Mouse (Mus musculus): ENCODE data around the gene Slc22a21. TPM values are rescaled to one million over a fixed set of nuclear protein-coding genes. Genes with fewer than 3 reads are reported as not detected.
"Not testable (repeated sequence)": the region's sequence is repeated elsewhere in the genome, so short reads cannot be mapped to it uniquely, and the experiment has no call there.

The Slc22a21 gene
- polyA plus RNA-seq, 1 experiment from 2014 or later = 5.0 TPM

GRCm38 (mm10) chr11:53992264-53992663 lies 12.1 kb upstream of the Slc22a21 start:
- WGBS = 62% methylated on average over 4 of the region's 4 CpGs

DNA sequence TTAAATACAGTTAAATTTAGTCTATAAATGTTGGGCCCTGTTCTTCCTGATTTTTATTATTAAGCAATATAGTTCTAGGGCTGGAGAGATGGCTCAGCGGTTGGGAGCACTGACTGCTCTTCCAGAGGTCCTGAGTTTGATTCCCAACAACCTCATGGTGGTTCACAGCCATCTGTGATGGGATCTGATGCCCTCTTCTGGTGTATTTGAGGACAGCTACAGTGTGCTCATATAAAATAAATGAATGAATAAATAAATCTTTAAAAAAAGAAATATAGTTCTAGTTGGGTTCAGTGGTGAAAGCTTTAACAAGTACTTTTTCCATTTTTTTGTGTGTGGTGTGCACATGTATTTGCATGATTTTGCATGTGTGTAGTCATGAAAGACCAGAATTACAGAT lies 9.1 kb upstream of the Slc22a21 start:
- Histone ChIP-seq H3K27me3 (no peaks in the 10 kb centered on the region), H3K4me1 (no peaks in the 10 kb centered on the region), H3K36me3 (no peaks in the 10 kb centered on the region), H3K27ac (replicated peaks) (no peak overlapping the region), H3K9ac (no peak overlapping the region), H3K4me2 (replicated peaks) (no peak overlapping the region), H3K4me3 (replicated peaks) (no peak overlapping the region), H3K9me3 (replicated peaks) (no peaks in the 10 kb centered on the region)
- ATAC-seq (ENCODE audit: insufficient number of reproducible peaks, low FRiP score, low TSS enrichment, low read depth) = no peak
- 48% methylated on average over 1 of the region's 1 CpGs for WGBS

More at GRCm38 (mm10) chr11:53992264-53992663, 12.1 kb upstream of the Slc22a21 start:
- Histone ChIP-seq H3K9ac (no peak overlapping the region), H3K27ac (replicated peaks) (no peak overlapping the region), H3K4me1 (no peaks in the 10 kb centered on the region), H3K27me3 (no peaks in the 10 kb centered on the region), H3K4me3 (replicated peaks) (no peak overlapping the region), H3K36me3 (no peaks in the 10 kb centered on the region), H3K4me2 (replicated peaks) (no peak overlapping the region), H3K9me3 (replicated peaks) (no peaks in the 10 kb centered on the region)
- no peak for ATAC-seq (ENCODE audit: insufficient number of reproducible peaks, low FRiP score, low TSS enrichment, low read depth)

DNA sequence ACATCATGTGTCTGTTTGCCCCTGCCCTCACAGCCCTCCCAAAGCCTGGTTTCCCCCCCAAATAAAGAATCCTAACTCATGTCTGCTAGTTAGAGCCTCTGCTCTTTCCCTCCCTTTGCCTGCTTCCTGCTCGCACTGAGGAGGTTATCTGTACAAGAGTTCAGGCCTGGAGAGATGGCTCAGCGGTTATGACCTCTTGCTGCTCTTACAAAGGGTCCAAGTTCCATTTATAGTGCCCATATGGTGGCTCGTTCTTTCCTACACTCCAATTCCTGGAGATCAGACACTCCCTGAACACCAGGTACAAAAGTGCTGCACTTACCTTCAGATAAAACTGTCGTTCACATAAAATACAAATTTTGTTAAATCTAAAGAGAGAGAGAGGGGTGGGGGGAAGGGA lies 7.9 kb upstream of the Slc22a21 start:
- Histone ChIP-seq H3K27me3 (no peaks in the 10 kb centered on the region), H3K9ac (no peak overlapping the region), H3K4me2 (replicated peaks) (no peak overlapping the region), H3K9me3 (replicated peaks) (no peaks in the 10 kb centered on the region), H3K4me3 (replicated peaks) (no peak overlapping the region), H3K27ac (replicated peaks) (no peak overlapping the region), H3K4me1 (no peaks in the 10 kb centered on the region), H3K36me3 (no peaks in the 10 kb centered on the region)
- no peak for ATAC-seq (ENCODE audit: insufficient number of reproducible peaks, low FRiP score, low TSS enrichment, low read depth)
- 71% methylated on average over 4 of the region's 4 CpGs for WGBS

DNA sequence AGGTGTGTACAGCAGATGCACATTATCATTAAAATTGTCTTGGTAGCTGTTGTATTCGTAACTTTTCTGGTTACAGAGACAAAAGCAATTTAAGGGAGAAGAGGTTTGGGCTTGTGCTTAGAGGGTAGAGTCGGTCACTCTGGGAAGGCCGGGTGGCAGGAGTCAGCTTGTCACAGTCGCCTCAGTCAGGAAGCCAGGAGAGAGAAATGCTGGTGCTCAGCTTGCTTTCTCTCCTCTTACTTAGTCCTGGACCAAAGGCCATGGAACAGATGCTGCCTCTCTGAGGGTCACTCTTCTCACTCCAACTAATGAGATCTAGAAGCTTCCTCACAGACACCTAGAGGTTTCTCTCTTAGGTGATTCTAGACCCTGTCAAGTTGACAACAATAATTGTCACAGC lies 1.3 kb upstream of the Slc22a21 start:
- WGBS = 90% methylated on average over 4 of the region's 4 CpGs
- Histone ChIP-seq H3K27ac (replicated peaks) (no peak overlapping the region), H3K27me3 (no peaks in the 10 kb centered on the region), H3K4me1 (peaks cover 8% of the 10 kb centered on the region), H3K9me3 (replicated peaks) (no peaks in the 10 kb centered on the region), H3K9ac (no peak overlapping the region), H3K4me3 (replicated peaks) (no peak overlapping the region), H3K4me2 (replicated peaks) (no peak overlapping the region), H3K36me3 (no peaks in the 10 kb centered on the region)
- no peak for ATAC-seq (ENCODE audit: insufficient number of reproducible peaks, low FRiP score, low TSS enrichment, low read depth)

- H3K36me3 ChIP-seq; H3K9me3 ChIP-seq (replicated peaks); H3K27me3 ChIP-seq; ATAC-seq (ENCODE audit: insufficient number of reproducible peaks, low FRiP score, low TSS enrichment, low read depth); H3K27ac ChIP-seq (replicated peaks); H3K4me1 ChIP-seq: not testable (repeated sequence)
- Histone ChIP-seq H3K4me3 (replicated peaks) (peak overlapping the region; percentile 64), H3K4me2 (replicated peaks) (peak overlapping the region; percentile 94), H3K9ac (peak overlapping the region; percentile 54)
- under 1% methylated on average over 23 of the region's 23 CpGs for WGBS
Observed at GRCm38 (mm10) chr11:53979456-53979787, 710 bp downstream of the Slc22a21 start.

- WGBS = 74% methylated on average over 3 of the region's 3 CpGs
- peaks cover 8% of the 10 kb centered on the region for H3K4me1 ChIP-seq
- H3K27me3 ChIP-seq = no peaks in the 10 kb centered on the region
- H3K9me3 ChIP-seq (replicated peaks) = no peaks in the 10 kb centered on the region
- H3K9ac ChIP-seq = no peak overlapping the region
- H3K4me2 ChIP-seq (replicated peaks) = no peak overlapping the region
- no peaks in the 10 kb centered on the region for H3K36me3 ChIP-seq
- H3K4me3 ChIP-seq (replicated peaks) = no peak overlapping the region
- no peak for ATAC-seq (ENCODE audit: insufficient number of reproducible peaks, low FRiP score, low TSS enrichment, low read depth)
- no peak overlapping the region for H3K27ac ChIP-seq (replicated peaks)
Observed at GRCm38 (mm10) chr11:53977672-53978071, 2.5 kb downstream of the Slc22a21 start.

GRCm38 (mm10) chr11:53975559-53975958 lies 4.6 kb downstream of the Slc22a21 start:
- ATAC-seq (ENCODE audit: insufficient number of reproducible peaks, low FRiP score, low TSS enrichment, low read depth) = no peak
- H3K36me3 ChIP-seq = no peaks in the 10 kb centered on the region
- H3K27ac ChIP-seq (replicated peaks) = no peak overlapping the region
- H3K4me1 ChIP-seq = peaks cover 8% of the 10 kb centered on the region
- H3K9me3 ChIP-seq (replicated peaks) = no peaks in the 10 kb centered on the region
- no peak overlapping the region for H3K9ac ChIP-seq
- H3K4me3 ChIP-seq (replicated peaks) = no peak overlapping the region
- no peaks in the 10 kb centered on the region for H3K27me3 ChIP-seq
- H3K4me2 ChIP-seq (replicated peaks) = no peak overlapping the region

DNA sequence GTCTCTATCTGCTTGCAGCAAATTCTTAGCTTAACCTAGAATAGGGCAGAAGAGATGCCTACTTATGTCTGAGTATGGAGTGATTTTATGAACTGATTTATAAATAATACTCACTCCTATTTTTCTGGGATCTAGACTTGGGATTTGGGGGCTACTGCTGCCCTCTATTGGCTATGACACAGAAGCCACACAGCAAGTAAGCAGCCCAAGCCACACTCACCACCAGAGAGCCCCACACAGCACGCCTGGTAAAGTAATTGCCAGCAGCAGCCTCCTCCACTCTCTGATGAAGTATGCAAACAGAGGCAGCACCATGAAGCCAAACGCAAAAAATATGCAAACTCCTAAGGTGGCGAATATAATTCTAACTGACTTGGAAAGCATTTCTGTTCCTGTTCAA lies 21.1 kb downstream of the Slc22a21 start:
- Histone ChIP-seq H3K4me1 (no peaks in the 10 kb centered on the region), H3K9ac (no peak overlapping the region), H3K9me3 (replicated peaks) (no peaks in the 10 kb centered on the region), H3K4me2 (replicated peaks) (no peak overlapping the region), H3K27me3 (no peaks in the 10 kb centered on the region), H3K27ac (replicated peaks) (no peak overlapping the region), H3K4me3 (replicated peaks) (no peak overlapping the region), H3K36me3 (no peaks in the 10 kb centered on the region)
- 38% methylated on average over 3 of the region's 3 CpGs for WGBS
- no peak for ATAC-seq (ENCODE audit: insufficient number of reproducible peaks, low FRiP score, low TSS enrichment, low read depth)

- not testable (repeated sequence) for H3K27me3 ChIP-seq; H3K27ac ChIP-seq (replicated peaks); ATAC-seq (ENCODE audit: insufficient number of reproducible peaks, low FRiP score, low TSS enrichment, low read depth); H3K9me3 ChIP-seq (replicated peaks); H3K9ac ChIP-seq; H3K4me3 ChIP-seq (replicated peaks); H3K4me1 ChIP-seq; H3K4me2 ChIP-seq (replicated peaks); H3K36me3 ChIP-seq
- WGBS = 40% methylated on average over 4 of the region's 4 CpGs
Observed at GRCm38 (mm10) chr11:53958176-53958575, 22.0 kb downstream of the Slc22a21 start.

DNA sequence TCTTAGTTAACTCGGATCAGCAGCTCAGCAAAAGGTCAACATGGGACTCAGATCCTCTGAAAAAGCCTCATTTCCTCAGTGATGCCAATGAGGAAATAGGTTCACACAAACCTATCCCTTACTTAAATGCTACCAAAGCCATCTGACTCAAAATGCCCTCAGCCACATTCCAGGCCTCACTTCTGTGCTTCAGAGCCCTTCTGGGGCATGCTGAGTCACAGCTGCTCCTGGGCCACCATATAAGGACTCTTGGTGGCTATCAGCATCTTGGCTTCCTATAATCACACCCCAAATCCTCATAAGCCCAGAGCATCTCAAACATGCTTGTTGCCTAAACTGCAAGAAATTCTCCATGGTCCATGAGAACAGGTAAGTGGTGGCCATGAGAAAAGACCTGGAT lies 23.5 kb downstream of the Slc22a21 start:
- Histone ChIP-seq H3K36me3 (no peaks in the 10 kb centered on the region), H3K4me3 (replicated peaks) (no peak overlapping the region), H3K27ac (replicated peaks) (no peak overlapping the region), H3K27me3 (no peaks in the 10 kb centered on the region), H3K9ac (no peak overlapping the region), H3K4me2 (replicated peaks) (no peak overlapping the region), H3K4me1 (no peaks in the 10 kb centered on the region), H3K9me3 (replicated peaks) (no peaks in the 10 kb centered on the region)
- ATAC-seq (ENCODE audit: insufficient number of reproducible peaks, low FRiP score, low TSS enrichment, low read depth) = no peak
- 59% methylated on average over 1 of the region's 1 CpGs for WGBS

GRCm38 (mm10) chr11:53954653-53955052 lies 25.5 kb downstream of the Slc22a21 start:
- 91% methylated on average over 3 of the region's 3 CpGs for WGBS
- no peak for ATAC-seq (ENCODE audit: insufficient number of reproducible peaks, low FRiP score, low TSS enrichment, low read depth)
- H3K36me3 ChIP-seq = no peaks in the 10 kb centered on the region; the same call in 1 of the 2 replicates

GRCm38 (mm10) chr11:53950133-53950532 lies 30.0 kb downstream of the Slc22a21 start:
- not testable (repeated sequence) for ATAC-seq (ENCODE audit: insufficient number of reproducible peaks, low FRiP score, low TSS enrichment, low read depth); H3K36me3 ChIP-seq; H3K4me1 ChIP-seq; H3K4me3 ChIP-seq (replicated peaks); H3K9me3 ChIP-seq (replicated peaks); H3K27me3 ChIP-seq; H3K4me2 ChIP-seq (replicated peaks); H3K9ac ChIP-seq; H3K27ac ChIP-seq (replicated peaks)
- WGBS = no CpG with 5 or more reads among the region's 3 CpGs

More at GRCm38 (mm10) chr11:53954653-53955052, 25.5 kb downstream of the Slc22a21 start:
- H3K9ac ChIP-seq = no peak overlapping the region
- H3K9me3 ChIP-seq (replicated peaks) = no peaks in the 10 kb centered on the region
- no peak overlapping the region for H3K4me2 ChIP-seq (replicated peaks)
- no peak overlapping the region for H3K4me3 ChIP-seq (replicated peaks)
- H3K27ac ChIP-seq (replicated peaks) = no peak overlapping the region
- no peaks in the 10 kb centered on the region for H3K27me3 ChIP-seq
- H3K4me1 ChIP-seq = no peaks in the 10 kb centered on the region
